Comparison of ENCODE assay signal across 8 mouse cellular contexts in the genomic region with DNA sequence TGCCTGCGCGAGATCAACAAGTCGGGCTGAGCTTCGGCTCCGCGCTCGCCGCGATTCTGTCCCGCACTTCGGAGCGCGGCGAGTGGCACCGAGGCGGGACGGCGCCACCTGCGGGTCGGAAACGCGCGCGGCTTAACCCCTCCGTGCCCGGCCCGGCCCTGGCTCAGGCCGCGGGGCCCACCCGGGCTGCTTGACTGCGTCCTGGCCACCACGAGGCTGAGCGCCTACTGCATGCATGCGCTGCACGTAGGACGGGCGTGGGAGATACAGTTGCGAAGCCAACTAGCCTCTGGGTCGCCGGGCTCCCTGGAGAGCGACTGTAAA. TPM values are rescaled to one million over a fixed set of nuclear protein-coding genes. Genes with fewer than 3 reads are reported as not detected.
DNase-seq lines count a peak whose midpoint lies in the region; ATAC-seq and TF ChIP-seq lines count a peak whose summit lies in the region.

A gene (minus strand): TSS at position 80 of the 324 bp plus-strand sequence.

- WGBS in heart, embryonic 10.5 days, result under 1% methylated on average over 41 of the region's 41 CpGs
- under 1% methylated on average over 38 of the region's 41 CpGs for WGBS in kidney, embryonic 14.5 days
- WGBS in limb, embryonic 15.5 days, result 1% methylated on average over 38 of the region's 41 CpGs

- H3K36me3 ChIP-seq in heart, embryonic 10.5 days, result no peaks in the 10 kb centered on the region
- no peaks in the 10 kb centered on the region for H3K36me3 ChIP-seq in kidney, embryonic 14.5 days (ENCODE audit: control insufficient read depth, insufficient read depth, low read length)
- no peaks in the 10 kb centered on the region for H3K36me3 ChIP-seq in limb, embryonic 15.5 days

- ATAC-seq in CD4-positive, CD25-positive, alpha-beta regulatory T cell, adult 4 months, result no peak
- ATAC-seq in kidney, embryonic 14.5 days (ENCODE audit: low FRiP score, low TSS enrichment), result peak; percentile 51
- no peak for ATAC-seq in limb, embryonic 15.5 days (ENCODE audit: insufficient number of reproducible peaks, low FRiP score, low TSS enrichment, low read depth)

- TF ChIP-seq CTCF in embryonic fibroblast, embryonic 13.5 days (IDR thresholded peaks at IDR 0.05; ENCODE audit: borderline replicate concordance, insufficient read depth, low read length), result peak; percentile 54; the same call in 1 of the 2 replicates

- peaks cover 68% of the 10 kb centered on the region for H3K27me3 ChIP-seq in heart, embryonic 10.5 days (ENCODE audit: insufficient read depth, poor library complexity, severe bottlenecking)
- H3K27me3 ChIP-seq in kidney, embryonic 14.5 days (ENCODE audit: control insufficient read depth, insufficient read depth, low read length), result peaks cover 30% of the 10 kb centered on the region
- peaks cover 65% of the 10 kb centered on the region for H3K27me3 ChIP-seq in limb, embryonic 15.5 days

- TF ChIP-seq POLR2A in embryonic fibroblast, embryonic 13.5 days (IDR thresholded peaks at IDR 0.05; ENCODE audit: low read depth, low read length), result no peak

- no peaks in the 10 kb centered on the region for H3K9me3 ChIP-seq in heart, embryonic 10.5 days
- H3K9me3 ChIP-seq in kidney, embryonic 14.5 days (ENCODE audit: control insufficient read depth, low read length), result no peaks in the 10 kb centered on the region
- no peaks in the 10 kb centered on the region for H3K9me3 ChIP-seq in limb, embryonic 15.5 days

- H3K4me3 ChIP-seq in embryonic fibroblast, embryonic 13.5 days (ENCODE audit: insufficient read depth, low read length), result no peak within 1 kb of the TSS
- H3K4me3 ChIP-seq in heart, embryonic 10.5 days, result peak within 1 kb of the TSS; percentile 64
- H3K4me3 ChIP-seq in kidney, embryonic 14.5 days (ENCODE audit: low read length), result peak within 1 kb of the TSS; percentile 52
- peak within 1 kb of the TSS; percentile 52 for H3K4me3 ChIP-seq in limb, embryonic 15.5 days

- peak within 1 kb of the TSS; percentile 63 for H3K9ac ChIP-seq in kidney, embryonic 14.5 days (ENCODE audit: low read depth, low read length)
- peak within 1 kb of the TSS; percentile 37 for H3K9ac ChIP-seq in limb, embryonic 15.5 days

- DNase-seq in CD4-positive, CD25-positive, alpha-beta regulatory T cell, adult 2 months (ENCODE audit: low read depth, low spot score), result peak; percentile 69
- DNase-seq in heart, embryonic 10.5 days (ENCODE audit: low spot score), result no peak
- peak; percentile 53 for DNase-seq in naive thymus-derived CD4-positive, alpha-beta T cell, adult 2 months (ENCODE audit: low read depth)
- peak; percentile 27 to 78 for DNase-seq in spleen, postnatal 4 days (ENCODE audit: low spot score in 2 of 2)

- peak within 1 kb of the TSS; percentile 96 for H3K4me2 ChIP-seq in kidney, embryonic 14.5 days (replicated peaks; ENCODE audit: low read depth, low read length)
- peak within 1 kb of the TSS; percentile 87 for H3K4me2 ChIP-seq in limb, embryonic 15.5 days

- no peaks in the 10 kb centered on the region for H3K4me1 ChIP-seq in embryonic fibroblast, embryonic 13.5 days (ENCODE audit: control insufficient read depth, insufficient read depth, low read length)
- peaks cover 26% of the 10 kb centered on the region for H3K4me1 ChIP-seq in heart, embryonic 10.5 days
- peaks cover 22% of the 10 kb centered on the region; the same call in 1 of the 2 replicates for H3K4me1 ChIP-seq in kidney, embryonic 14.5 days (ENCODE audit: control insufficient read depth, insufficient read depth, low read length)
- peaks cover 28% of the 10 kb centered on the region for H3K4me1 ChIP-seq in limb, embryonic 15.5 days

- H3K27ac ChIP-seq in embryonic fibroblast, embryonic 13.5 days (ENCODE audit: insufficient read depth, low read length), result no peak within 1 kb of the TSS
- H3K27ac ChIP-seq in heart, embryonic 10.5 days, result no peak within 1 kb of the TSS
- no peak within 1 kb of the TSS for H3K27ac ChIP-seq in kidney, embryonic 14.5 days (ENCODE audit: low read depth, low read length)
- H3K27ac ChIP-seq in limb, embryonic 15.5 days, result no peak within 1 kb of the TSS

RNA-seq across cellular contexts. Expression of the gene that starts here (rescaled TPM):
- polyA plus RNA-seq in CD4-positive, CD25-positive, alpha-beta regulatory T cell, adult 4 months (2017; shearing (Covaris generic)), result under 1 TPM; 0.22 to 0.92 TPM
- polyA plus RNA-seq in embryonic fibroblast, embryonic 13.5 days (2011; ENCODE audit: insufficient read length, low read depth, missing spikeins), result 0.42 and 0.65 TPM in 2 replicates
- polyA plus RNA-seq in heart, embryonic 10.5 days (2016; fragmentation: Nextera tagmentation; extraction: Ambion mirVana), result 0.16 and 0.21 TPM in 2 replicates
- polyA plus RNA-seq in kidney, embryonic 14.5 days (2014; fragmentation: Nextera tagmentation; extraction: Ambion mirVana), result 1.5 and 1.7 TPM in 2 replicates
- 0.73 and 1.1 TPM in 2 replicates for polyA plus RNA-seq in limb, embryonic 15.5 days (2015; fragmentation: Nextera tagmentation; extraction: Ambion mirVana)
